Mouse (Mus musculus): ENCODE data around the gene G3bp2.

Gene G3bp2

GRCm38 (mm10) chr5:92101601-92102000 is 18.1 kb upstream of the G3bp2 start:
- DNase-seq (ENCODE audit: extremely low spot score, low read depth, low spot score), result no peak

GRCm38 (mm10) chr5:92098351-92099109 is 15.0 kb upstream of the G3bp2 start:
- no peak for DNase-seq (ENCODE audit: extremely low spot score, low read depth, low spot score)

- no peak for DNase-seq (ENCODE audit: extremely low spot score, low read depth, low spot score)
Measured at GRCm38 (mm10) chr5:92097779-92098178, 14.3 kb upstream of the G3bp2 start.

- DNase-seq (ENCODE audit: extremely low spot score, low read depth, low spot score), result no peak
Measured at GRCm38 (mm10) chr5:92096786-92097185, 13.3 kb upstream of the G3bp2 start.

GRCm38 (mm10) chr5:92094062-92094415 is 10.5 kb upstream of the G3bp2 start:
- DNase-seq (ENCODE audit: extremely low spot score, low read depth, low spot score), result no peak

GRCm38 (mm10) chr5:92093263-92094061 is 9.9 kb upstream of the G3bp2 start:
- no peak for DNase-seq (ENCODE audit: extremely low spot score, low read depth, low spot score)

GRCm38 (mm10) chr5:92087469-92087868 is 4.0 kb upstream of the G3bp2 start:
- no peak for DNase-seq (ENCODE audit: extremely low spot score, low read depth, low spot score)

- no peak for DNase-seq (ENCODE audit: extremely low spot score, low read depth, low spot score)
Measured at GRCm38 (mm10) chr5:92085821-92086550, 2.5 kb upstream of the G3bp2 start.

GRCm38 (mm10) chr5:92085246-92085645 is 1.7 kb upstream of the G3bp2 start:
- DNase-seq (ENCODE audit: extremely low spot score, low read depth, low spot score), result no peak

- no peak for DNase-seq (ENCODE audit: extremely low spot score, low read depth, low spot score)
Measured at GRCm38 (mm10) chr5:92082821-92083401, 608 bp downstream of the G3bp2 start.

GRCm38 (mm10) chr5:92081326-92081725 is 2.2 kb downstream of the G3bp2 start:
- DNase-seq (ENCODE audit: extremely low spot score, low read depth, low spot score), result no peak

- DNase-seq (ENCODE audit: extremely low spot score, low read depth, low spot score), result no peak
Measured at GRCm38 (mm10) chr5:92080400-92080799, 3.1 kb downstream of the G3bp2 start.

- DNase-seq (ENCODE audit: extremely low spot score, low read depth, low spot score), result no peak
Measured at GRCm38 (mm10) chr5:92079304-92079703, 4.2 kb downstream of the G3bp2 start.

- no peak for DNase-seq (ENCODE audit: extremely low spot score, low read depth, low spot score)
Measured at GRCm38 (mm10) chr5:92078751-92079150, 4.8 kb downstream of the G3bp2 start.

GRCm38 (mm10) chr5:92076273-92076672 is 7.2 kb downstream of the G3bp2 start:
- no peak for DNase-seq (ENCODE audit: extremely low spot score, low read depth, low spot score)

GRCm38 (mm10) chr5:92074061-92074460 is 9.5 kb downstream of the G3bp2 start:
- DNase-seq (ENCODE audit: extremely low spot score, low read depth, low spot score), result no peak

GRCm38 (mm10) chr5:92063192-92063591 is 20.3 kb downstream of the G3bp2 start:
- DNase-seq (ENCODE audit: extremely low spot score, low read depth, low spot score), result no peak

- no peak for DNase-seq (ENCODE audit: extremely low spot score, low read depth, low spot score)
Measured at GRCm38 (mm10) chr5:92052866-92053265, 30.7 kb downstream of the G3bp2 start.

- no peak for DNase-seq (ENCODE audit: extremely low spot score, low read depth, low spot score)
Measured at GRCm38 (mm10) chr5:92050419-92050818, 33.1 kb downstream of the G3bp2 start.

GRCm38 (mm10) chr5:92043783-92044182 is 39.7 kb downstream of the G3bp2 start, which contains the start of gene Cdkl2:
TSS of gene Cdkl2 (minus strand) at chr5:92043883.
- no peak for DNase-seq (ENCODE audit: extremely low spot score, low read depth, low spot score)
